Mouse (Mus musculus): Measurements from ENCODE around the gene Efcab6.

GRCm38 (mm10) chr15:83845734-83846133 lies 219.4 kb downstream of the Efcab6 start:
- TF ChIP-seq MAFK (IDR thresholded peaks at IDR 0.05; ENCODE audit: insufficient read depth, low read depth, low read length) (no peak), CHD2 (IDR thresholded peaks at IDR 0.05; ENCODE audit: low read depth, low read length) (no peak)

Measured in ES-E14 (cell line).